Mouse (Mus musculus) layer of hippocampus, postnatal 14 days (tissue): ENCODE measurements at regions not wholly inside any gene's neighbourhood (a gene's known extent, or its start where the extent isn't known, plus 50 kb on each side); places are given as distances from the start of the nearest gene placed in this dataset.
"Not testable (repeated sequence)": the region's sequence is repeated elsewhere in the genome, so short reads cannot be mapped to it uniquely, and the experiment has no call there.

ENCODE experiments used
- DNase-seq, 2 experiments: peaks; one replicate each; pipeline ENCODE4 v3.0.0; 2021 to 2022; ENCODE audit warnings: low spot score in 2 of 2, mixed read lengths in 1 of 2

GRCm38 (mm10) chr4:153616058-153616457 lies 133.4 kb upstream of the Ajap1 start:
- DNase-seq: peak in 1 of 2 experiments; percentile 9

GRCm38 (mm10) chr4:153616938-153617337 lies 134.3 kb upstream of the Ajap1 start:
- DNase-seq: no peak

GRCm38 (mm10) chr4:153620871-153621270 lies 138.3 kb upstream of the Ajap1 start:
- no peak for DNase-seq

GRCm38 (mm10) chr4:153631161-153631560 lies 148.6 kb upstream of the Ajap1 start:
- no peak for DNase-seq

- no peak for DNase-seq
Measured at GRCm38 (mm10) chr4:153632056-153632455, 149.4 kb upstream of the Ajap1 start.

GRCm38 (mm10) chr4:153632551-153632950 lies 149.9 kb upstream of the Ajap1 start:
- no peak for DNase-seq

GRCm38 (mm10) chr4:153633260-153633659 lies 150.6 kb upstream of the Ajap1 start:
- DNase-seq: peak in 1 of 2 experiments; percentile 24

- DNase-seq: no peak
Measured at GRCm38 (mm10) chr4:153634221-153634881, 151.7 kb upstream of the Ajap1 start.

GRCm38 (mm10) chr4:153637989-153638388 lies 155.4 kb upstream of the Ajap1 start:
- DNase-seq: no peak

GRCm38 (mm10) chr4:153651849-153652248 lies 169.2 kb upstream of the Ajap1 start:
- no peak for DNase-seq

- no peak for DNase-seq
Measured at GRCm38 (mm10) chr4:153652841-153653240, 170.2 kb upstream of the Ajap1 start.

- DNase-seq: no peak
Measured at GRCm38 (mm10) chr4:153662731-153663130, 180.1 kb upstream of the Ajap1 start.

- not testable (repeated sequence) for DNase-seq
Measured at GRCm38 (mm10) chr4:153666626-153667236, 184.1 kb upstream of the Ajap1 start.

GRCm38 (mm10) chr4:153669070-153669469 lies 186.5 kb upstream of the Ajap1 start:
- DNase-seq: no peak

GRCm38 (mm10) chr4:153670216-153670615 lies 187.6 kb upstream of the Ajap1 start:
- no peak for DNase-seq

- no peak for DNase-seq
Measured at GRCm38 (mm10) chr4:153675431-153675830, 192.8 kb upstream of the Ajap1 start.

- DNase-seq: no peak
Measured at GRCm38 (mm10) chr4:153679151-153679550, 196.5 kb upstream of the Ajap1 start.

GRCm38 (mm10) chr4:153688441-153688840 lies 205.8 kb upstream of the Ajap1 start:
- DNase-seq: no peak

GRCm38 (mm10) chr4:153693881-153694280 lies 211.3 kb upstream of the Ajap1 start:
- DNase-seq: no peak

- DNase-seq: no peak
Measured at GRCm38 (mm10) chr4:153696426-153697040, 213.9 kb upstream of the Ajap1 start.

- no peak for DNase-seq
Measured at GRCm38 (mm10) chr4:153707218-153707617, 224.6 kb upstream of the Ajap1 start.

- no peak for DNase-seq
Measured at GRCm38 (mm10) chr4:153714995-153715645, 232.5 kb upstream of the Ajap1 start.
